Mouse (Mus musculus) cerebellum, postnatal 25 days (tissue): ENCODE data around the gene Adam1b.
A peak's percentile ranks its signal among the peaks of the same experiment; 100 is the strongest.
"Not testable (repeated sequence)": the region's sequence is repeated elsewhere in the genome, so short reads cannot be mapped to it uniquely, and the experiment has no call there.

Experiments used
- DNase-seq, 2 experiments: peaks; one replicate each; pipeline ENCODE4 v3.0.0; 2021; ENCODE audit warnings: mixed read lengths in 2 of 2

The Adam1b gene

DNA sequence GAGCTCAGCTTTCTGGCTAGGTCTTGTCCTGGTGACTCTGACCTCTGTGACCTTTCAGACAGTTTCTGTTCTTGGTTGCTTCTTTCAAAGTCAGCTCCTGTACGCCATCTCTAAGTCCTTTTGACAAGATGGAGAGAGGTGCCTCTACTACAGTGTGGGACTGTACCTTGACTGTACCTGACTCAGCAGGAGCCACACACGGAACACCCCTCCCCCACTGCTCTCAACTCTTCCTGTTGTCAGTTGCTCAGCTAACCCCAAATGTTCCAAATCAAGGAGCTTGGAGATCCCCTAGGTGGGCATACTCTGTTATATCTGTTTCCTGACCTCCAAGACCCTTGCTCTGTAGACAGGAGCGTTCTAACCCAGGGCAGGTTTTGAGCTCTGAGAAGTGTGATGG lies at the start of gene Adam1b:
Gene Adam1b (minus strand): TSS at position 205 of the 400 bp plus-strand sequence.
- no peak for DNase-seq

DNA sequence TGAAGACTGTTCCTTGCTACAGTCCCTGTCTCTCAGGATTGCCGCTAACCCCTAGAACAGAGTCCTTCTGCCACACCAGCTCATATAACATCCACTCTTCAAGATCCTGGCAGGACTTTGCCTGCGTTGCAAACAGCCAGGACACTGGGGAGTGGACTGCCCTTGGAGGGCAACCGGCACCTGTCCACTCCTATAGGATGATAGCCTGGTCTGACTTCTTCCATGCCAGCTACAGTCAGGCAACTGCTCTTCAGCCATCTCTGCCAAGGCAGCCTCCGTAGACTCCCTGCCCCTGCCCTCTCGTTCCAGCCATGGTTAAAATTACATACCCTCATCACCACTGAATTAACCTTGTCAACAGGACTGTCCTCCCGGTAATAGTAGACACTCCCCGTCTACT lies 46.0 kb upstream of the Adam1b start:
- DNase-seq = no peak

DNA sequence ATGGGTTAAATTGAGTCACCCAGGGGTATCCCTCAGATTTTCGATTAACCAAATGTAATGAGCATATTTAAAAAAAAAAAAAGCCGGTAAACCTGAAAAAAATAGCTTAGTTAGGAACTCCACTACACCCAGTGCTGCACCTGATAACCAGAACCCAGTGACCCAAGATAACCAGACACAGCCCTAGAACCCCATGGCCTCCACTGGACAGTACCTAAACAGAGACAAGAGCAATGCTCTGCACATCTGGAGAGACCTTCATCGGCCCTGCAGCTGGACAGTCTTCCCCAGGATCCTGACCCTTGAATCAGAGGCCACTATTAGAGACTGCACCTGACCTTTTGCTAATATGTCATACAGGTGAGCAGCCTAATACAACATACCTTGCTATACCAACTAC lies 43.8 kb upstream of the Adam1b start:
- no peak for DNase-seq

DNA sequence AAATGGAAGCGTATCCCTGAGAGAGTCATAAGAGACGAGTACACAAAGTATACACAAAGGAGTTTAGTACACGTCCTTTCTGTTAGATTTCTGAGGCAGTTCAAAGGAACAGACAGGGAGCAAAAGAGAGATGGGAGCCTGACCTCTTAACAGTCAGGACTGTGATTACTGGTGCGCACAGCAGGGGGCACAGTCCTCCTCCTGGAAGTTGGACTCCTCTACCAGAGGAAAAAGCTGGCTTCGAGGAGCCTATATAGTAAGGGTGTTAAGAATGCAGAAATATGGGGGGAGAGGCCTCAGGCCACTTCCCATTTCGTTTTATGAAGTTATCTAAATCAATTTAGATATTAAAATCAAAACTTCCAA lies 43.3 kb upstream of the Adam1b start:
- DNase-seq = peak; percentile 23 to 65

DNA sequence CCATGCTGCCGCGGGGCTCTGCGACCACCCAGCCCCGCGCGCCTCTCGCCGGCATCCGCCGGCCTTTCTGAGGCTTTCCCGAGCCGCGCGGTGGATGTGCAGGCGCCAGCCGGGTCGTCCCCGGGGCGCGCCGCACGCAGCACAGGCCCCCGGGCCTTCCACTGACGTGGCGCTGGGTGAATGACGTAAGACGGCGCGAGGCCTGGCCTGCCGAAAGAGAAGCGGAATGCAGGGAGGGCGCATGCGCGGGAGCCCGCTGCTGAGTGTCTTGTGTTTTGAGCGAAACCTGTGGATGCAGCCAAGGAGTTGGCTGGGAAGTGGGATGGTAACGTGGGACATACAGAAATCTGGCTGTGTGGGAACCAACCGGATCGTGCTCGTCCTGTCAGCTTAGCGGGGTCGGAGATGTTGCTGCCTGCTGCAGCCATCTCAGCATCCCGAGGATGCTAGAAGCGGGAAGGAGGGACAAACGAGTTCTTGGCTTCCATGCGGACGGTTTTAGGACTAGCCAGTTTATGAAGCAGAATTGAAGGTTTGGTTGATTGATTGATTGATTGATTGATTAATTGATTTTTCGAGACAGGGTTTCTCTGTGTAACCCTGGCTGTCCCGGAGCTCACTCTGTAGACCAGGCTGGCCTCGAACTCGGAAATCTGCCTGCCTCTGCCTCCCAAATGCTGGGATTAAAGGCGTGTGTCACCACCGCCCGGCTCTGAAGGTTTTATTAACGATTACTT lies 42.7 kb upstream of the Adam1b start, which contains the start of gene Mapkapk5:
Gene Mapkapk5 (minus strand): TSS at position 113 of the 737 bp plus-strand sequence.
- peak; percentile 99 to 100 for DNase-seq

DNA sequence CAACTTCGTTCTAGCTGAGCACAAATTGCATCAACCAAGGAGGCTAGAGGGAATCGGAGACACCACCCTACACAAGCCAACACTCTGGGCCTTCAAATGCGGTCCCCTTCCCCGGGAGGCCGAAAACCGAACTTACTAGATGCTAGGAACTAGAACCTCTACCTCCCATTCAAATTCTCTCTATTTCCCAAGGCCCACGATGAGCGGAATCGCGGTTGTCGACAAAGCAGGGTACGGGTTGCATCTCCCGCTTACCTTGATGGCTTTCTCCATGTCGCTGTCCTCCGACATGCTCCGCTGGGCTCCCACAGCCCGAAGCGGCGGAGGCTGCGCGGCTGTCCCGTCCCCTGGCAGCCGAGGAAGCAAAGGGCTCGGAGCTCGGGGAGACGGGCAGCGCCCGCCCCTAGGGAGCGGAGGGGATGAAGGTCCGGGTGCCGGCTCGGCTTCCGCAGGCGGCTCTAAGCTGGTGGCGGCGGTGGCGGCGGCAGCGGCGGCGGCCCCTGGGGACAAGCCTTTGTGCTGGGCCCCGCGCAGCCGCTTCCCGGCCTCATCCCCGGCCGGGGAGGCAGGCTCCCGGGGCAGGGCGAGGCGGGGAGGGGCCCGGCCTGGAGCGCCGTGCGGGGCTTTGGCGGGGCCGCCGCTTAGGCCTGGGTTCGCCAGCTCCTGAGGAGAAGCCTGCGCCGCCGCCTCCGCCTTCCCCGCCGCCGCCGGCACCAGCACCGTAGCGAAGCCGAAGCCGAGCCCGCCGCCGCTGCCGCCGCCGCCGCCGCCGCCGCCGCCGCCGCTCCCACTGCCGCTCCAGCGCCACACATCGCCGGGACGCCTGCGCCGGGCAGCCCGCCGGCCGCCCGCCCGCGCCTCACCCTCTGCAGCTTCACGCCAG lies 41.9 kb upstream of the Adam1b start, which contains the start of the genes Adam1a and Gm42878:
Gene Adam1a (minus strand): TSS at position 573 of the 883 bp plus-strand sequence.
Gene Gm42878 (minus strand): TSS at position 573 of the 883 bp plus-strand sequence.
- DNase-seq = no peak

DNA sequence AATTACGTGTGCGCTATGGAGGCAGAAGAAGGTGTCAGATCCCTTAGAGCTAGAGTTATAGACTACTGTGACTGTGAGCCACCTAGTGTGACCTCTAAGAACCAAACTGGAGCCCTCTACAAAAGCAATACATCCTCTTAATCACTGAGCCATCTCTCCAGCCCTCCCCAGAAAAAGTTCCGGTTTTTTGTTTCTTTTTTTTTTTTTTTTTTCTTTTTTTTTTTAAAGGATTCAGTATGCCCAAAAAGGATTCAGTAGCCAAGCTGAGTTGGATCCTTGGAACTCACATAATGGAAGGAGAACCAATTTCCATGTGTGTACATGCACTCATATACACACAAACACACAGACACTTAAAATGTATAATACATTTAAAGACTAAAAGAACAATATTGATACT lies 40.1 kb upstream of the Adam1b start:
- no peak for DNase-seq

DNA sequence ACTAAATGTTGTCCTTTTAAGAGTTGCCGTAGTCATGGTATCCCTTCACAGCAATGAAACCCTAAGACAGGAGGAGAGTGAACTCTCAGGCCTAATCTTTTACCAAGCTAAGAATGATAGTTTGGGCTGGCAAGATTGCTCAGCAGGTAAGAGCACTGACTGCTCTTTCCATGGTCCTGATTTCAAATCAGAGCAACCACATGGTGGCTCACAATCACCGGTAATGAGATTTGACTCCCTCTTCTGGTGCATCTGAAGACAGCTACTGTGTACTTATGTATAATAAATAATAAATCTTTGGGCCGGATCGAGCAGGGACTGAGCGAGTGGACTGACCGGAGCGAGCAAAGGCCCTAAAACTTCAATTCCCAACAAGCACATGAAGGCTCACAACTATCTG lies 38.0 kb upstream of the Adam1b start:
- DNase-seq = no peak

DNA sequence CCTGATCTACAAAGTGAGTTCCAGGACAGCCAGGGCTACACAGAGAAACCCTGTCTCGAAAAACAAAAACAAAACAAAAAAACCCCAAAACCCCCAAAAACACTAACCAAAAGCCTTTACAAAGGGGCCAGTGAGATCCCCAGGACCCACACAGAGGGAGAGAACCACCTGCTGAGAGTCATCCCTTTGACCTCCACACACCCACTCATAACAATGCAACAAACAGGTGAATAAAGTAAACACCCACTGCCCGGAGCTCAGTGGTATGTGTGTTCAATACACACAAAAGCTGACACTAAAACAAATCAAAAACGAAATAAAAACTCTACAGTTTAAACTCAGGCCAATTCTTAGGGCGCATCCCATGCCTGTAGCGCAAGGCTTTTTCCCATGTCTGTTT lies 36.8 kb upstream of the Adam1b start:
- DNase-seq = no peak

DNA sequence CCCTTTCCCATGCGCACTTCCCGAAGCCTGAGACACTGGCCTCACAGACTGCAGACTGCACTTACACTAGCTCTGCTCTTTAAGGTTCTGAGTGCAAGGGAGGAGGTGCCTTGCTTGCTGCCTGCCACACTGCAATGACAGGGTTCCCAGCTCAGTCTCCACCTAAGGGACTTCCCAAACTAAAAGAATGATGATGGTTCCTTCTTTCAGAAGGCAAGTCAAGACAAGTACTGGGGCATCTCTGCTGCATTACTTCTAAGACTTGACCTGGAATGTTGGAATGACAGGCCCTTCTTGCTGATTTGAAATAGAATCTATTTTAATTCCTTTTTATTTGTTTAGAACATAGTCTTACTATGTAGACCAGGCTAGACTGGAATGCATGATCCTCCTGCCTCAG lies 34.4 kb upstream of the Adam1b start:
- no peak for DNase-seq

DNA sequence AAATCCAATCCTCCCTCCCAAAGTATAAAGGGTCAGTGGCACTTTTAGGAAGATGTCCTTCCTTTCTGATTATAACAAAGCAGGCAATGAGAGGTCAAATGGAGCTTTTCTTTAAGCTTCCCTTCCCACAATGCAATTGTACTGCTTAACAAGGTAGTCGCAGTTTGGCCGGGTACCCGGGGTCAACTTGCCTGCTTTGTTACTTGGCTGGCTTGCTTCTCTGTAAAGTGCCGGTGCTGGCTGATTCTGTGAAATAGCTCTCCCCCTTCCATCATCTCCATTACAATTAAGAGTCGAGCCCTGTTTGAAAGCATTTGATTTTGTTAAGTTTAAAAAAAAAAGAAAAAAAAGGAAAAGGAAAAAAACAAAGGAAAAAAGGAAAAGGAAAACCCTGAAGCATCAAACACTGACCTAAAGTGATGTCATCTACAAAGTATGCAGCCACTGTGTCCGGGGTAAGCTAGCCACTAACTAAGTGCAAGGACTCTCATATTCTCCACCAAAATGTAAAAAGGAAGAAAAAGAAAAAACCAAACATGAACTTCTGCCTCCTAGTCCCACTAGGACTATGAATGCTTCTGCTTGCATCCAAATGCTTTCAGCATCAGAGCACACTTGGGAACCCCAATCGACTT lies 33.8 kb upstream of the Adam1b start:
- no peak for DNase-seq

DNA sequence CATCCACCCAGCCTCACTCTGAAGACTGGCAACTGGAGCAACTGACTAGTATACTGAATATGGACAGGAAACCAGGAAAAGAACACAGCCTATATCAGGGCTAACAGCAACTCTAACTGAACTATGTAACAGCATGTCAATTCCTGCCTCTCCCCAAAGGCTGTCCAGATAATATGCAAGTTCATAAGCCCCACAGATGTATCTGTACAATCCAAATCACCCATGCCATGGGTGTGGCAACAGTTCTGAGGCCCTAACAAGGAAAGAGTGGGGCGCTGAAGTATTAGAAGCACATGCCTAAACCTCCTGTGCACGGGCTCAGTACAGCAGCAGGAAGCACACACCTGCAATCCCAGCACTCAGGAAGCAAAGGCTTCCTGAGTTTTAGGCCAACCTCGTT lies 31.9 kb upstream of the Adam1b start:
- DNase-seq = no peak

DNA sequence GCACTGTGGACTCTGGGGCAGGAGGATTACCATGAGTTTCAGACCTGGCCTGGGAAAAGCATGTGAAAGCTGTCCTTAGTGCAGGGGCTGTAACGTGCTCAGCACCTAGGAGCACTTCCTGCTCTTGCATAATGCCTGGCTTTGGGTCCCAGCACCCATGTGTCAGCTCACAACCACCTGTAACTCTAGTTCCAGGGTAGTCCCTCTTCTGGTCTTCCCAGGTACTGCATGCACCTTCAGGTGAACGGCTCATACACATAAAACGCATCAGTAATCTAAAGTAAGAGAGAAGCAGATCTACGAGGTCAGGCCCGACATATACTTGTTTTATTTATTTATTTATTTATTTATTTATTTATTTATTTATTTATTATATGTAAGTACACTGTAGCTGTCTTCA lies 31.3 kb upstream of the Adam1b start:
- DNase-seq = peak in 1 of 2 experiments; percentile 36

DNA sequence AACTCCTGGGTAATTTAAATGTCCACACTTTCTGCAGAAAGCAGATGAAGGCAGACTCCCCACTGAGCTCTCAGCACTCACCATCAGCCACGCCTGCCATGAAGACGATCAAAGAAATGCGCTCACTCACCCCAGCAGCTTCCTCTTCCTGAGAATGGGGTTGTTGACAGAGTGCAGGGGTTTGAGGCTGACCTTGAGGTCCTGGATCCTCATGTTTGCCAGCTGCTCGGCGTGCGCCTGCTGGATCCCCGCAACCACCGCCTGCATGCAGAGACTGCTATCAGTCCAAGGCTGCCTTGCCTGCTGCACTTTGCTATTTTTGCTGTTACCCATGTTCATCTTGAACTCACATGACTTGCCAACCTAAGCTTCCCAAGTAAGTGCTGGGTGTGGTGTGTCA lies 23.7 kb upstream of the Adam1b start:
- no peak for DNase-seq

DNA sequence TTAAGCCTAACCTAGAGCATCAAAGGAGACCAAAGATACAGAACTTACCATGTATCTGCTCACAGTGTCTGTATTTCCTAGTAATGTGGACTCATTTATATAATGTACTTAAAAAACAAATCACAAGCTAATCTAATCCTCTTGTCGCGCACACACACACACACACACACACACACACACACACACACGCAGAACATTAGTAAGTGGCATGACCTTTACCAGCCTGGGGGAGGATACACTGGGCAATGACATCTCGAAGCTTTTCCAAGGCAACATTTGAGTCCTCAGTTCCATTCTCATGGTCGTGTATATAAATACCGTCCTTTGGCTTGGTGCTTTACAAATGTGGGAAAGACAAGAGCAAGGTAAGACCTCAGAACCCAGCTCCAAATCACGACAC lies 23.3 kb upstream of the Adam1b start:
- no peak for DNase-seq

DNA sequence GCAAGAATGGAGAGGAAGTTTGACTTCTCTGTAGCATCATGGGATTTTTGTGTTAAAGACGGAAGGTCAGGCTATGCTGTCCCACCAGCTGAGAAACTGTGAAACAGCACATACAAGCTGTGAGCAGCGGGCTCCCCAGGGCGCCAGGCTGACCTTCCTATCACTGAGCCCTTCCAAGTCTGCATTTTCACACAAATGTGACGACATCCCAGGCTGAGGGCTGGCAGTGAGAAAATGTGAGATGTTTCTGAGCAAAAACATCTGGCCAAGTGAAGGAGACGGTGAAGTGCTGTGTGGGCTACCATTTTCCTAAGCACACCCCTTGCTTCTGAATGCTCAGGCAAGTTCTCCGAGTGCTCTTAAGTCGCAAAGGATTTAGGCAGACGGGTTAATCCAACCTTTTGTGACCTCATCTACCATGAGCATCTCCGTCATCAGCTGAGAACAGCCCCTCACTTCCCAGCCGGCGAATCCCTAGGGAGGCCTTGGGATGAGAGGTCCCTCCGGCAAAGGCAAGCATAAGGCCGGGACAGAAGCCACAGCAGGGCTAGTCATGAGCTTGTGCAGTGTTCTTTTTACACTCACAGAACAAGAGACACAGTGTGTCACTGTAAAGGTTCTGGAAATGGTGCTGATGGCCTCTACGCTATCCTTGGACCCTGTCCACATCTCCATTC lies 22.7 kb upstream of the Adam1b start:
- DNase-seq = no peak

DNA sequence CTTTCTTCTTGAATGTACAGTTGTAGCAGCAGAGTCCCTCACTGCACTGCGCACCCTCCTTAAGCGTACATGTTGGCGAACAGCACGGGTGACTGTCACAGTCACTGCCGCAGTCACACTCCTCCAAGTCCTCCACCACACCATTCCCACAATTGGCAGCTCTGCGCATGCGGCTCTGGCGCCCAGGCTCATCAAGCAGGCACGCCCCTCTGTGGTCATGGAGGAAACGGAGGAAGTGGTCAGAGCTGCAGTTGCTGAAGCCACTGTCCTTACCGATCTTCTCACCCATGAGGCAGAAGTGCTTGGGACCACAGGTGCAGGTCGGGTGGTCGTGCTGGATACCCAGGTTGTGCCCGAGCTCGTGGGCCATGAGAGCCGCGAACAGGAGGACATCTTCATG lies 16.5 kb upstream of the Adam1b start:
- not testable (repeated sequence) for DNase-seq

DNA sequence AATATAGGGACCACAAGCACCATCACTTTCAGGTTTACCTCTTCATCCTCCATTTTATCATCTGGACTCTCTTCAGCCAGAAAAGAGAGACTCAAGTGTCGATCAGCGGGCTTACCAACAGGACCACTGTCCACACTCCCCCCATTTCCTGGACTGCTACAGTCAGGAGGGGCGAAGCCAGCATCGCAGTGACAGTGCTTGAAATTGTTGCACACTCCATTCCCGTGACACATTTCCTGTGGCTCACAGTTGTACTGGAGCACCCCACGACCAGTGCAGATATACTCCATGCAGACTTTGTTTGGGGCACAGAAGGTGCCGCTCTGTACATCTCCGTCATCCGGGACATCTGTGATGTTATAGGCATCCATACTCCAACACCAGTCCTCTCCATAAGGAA lies 15.7 kb upstream of the Adam1b start:
- no peak for DNase-seq

DNA sequence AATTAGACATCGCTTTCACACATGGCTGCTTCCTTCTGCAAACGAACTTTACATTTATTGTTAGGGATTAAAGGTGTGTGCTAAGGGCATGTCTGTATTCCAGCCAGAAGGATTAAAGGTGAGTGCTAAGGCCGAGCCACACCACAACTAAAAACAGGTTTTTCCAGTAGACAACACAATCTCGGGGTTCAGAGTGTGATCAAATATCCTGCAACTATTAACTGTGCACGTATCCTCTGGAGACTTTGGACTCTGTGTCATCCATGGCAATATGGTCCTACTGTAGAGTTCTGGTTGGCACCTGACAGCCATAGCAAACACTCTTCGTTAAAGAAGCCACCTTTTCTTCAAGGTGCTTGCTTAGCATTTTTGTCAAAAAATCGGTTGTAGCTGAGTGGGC lies 6.8 kb upstream of the Adam1b start:
- no peak for DNase-seq

DNA sequence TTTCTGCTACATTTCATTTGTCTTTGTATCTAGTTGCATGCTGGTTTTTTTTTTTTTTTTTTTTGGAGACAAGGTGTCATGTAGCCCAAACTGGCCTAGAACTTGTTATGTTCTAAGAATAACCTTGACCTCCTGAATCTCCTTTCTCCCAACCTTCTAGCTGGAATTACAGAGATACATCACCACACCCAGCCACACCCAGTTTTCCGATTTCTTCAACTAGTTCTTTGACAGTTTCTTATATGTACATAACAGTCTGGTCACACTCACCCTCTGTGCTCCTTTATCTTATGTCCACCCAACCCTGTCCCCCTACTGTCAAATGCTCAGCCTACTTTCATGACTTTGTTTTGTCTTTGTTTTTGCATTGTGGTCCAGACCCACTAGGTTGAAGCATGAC lies 3.6 kb upstream of the Adam1b start:
- DNase-seq = no peak

DNA sequence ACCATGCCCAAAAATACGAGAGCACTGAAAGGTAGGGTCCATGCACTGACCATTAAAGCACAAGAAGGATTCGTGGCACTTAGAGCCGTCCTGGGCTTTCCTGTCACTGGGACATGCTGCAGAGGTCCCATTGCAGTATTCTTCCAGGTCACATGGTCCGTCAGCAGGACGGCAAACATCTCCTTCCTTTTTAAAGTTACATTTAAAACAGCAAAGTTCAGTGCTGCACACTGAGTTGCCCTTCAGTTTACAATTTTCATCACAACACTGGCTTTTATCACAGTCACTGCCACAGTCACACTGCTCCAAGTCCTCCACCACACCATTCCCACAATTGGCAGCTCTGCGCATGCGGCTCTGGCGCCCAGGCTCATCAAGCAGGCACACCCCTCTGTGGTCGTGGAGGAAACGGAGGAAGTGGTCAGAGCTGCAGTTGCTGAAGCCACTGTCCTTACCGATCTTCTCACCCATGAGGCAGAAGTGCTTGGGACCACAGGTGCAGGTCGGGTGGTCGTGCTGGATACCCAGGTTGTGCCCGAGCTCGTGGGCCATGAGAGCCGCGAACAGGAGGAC lies 1.7 kb downstream of the Adam1b start:
- DNase-seq = not testable (repeated sequence)

DNA sequence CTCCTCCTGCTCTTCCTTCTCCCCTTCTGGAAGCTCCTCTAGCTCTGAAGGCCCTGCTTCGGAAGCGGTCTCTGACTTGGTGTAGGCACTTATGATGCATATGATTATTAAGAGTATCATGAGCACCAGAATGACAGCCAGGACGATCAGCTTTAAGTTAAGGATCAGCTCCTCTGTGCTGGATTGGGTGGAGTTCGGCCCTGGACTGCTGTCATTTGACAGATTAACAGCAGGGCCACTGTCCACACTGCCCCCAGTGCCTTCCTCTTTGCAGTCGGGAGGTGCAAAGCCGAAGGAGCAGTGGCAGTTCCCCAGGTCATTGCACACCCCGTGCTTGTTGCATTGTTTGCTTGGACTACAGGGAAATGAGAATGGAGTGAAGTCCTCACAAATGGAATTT lies 2.5 kb downstream of the Adam1b start:
- no peak for DNase-seq

DNA sequence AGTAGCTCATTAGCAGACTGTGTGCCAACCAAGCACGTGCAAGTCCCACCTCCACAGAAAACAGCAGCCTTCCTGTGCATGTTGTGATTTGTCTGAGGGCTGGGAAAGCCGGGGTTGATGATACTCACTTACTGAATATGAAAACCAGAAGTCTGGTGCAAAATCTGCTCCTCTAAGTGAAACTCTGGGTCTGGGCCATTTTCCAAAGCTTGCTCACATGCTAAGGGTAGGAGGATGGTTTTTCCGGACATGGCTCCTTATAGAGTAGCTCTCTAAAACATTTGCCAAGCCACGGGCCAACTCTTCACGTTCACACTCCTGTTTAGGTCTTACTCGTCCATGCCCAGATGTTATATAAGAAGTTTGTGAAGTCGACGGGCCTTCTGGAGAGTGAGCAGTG lies 9.9 kb downstream of the Adam1b start:
- DNase-seq = no peak
